Mouse (Mus musculus): ENCODE results near the gene Ift57.

DNA sequence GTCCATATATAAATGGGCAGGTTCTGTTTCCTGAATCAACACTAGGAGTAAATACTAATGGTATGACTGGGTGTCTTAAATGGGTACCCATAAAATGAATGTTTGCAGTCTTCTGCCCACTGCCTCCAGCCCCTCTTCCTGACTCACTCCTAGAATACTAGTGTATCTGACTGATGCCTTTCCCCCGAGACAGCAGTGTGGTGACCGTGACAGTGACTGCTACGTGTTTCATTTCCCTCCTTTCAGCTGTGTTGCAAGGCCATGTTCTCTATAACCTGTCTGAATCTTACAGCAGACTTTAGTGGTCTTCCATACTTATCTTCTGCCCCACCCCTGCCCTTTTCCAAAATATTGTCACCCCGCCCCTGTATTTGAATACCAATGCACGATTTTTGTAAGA lies 25.2 kb downstream of the Ift57 start:
- TF ChIP-seq CTCF (IDR thresholded peaks at IDR 0.05), result no peak
- no peak for TF ChIP-seq EP300 (IDR thresholded peaks at IDR 0.05)

All from lung, postnatal 0 days (tissue).